ENCODE assay signal across 8 mouse cellular contexts in the genomic region with DNA sequence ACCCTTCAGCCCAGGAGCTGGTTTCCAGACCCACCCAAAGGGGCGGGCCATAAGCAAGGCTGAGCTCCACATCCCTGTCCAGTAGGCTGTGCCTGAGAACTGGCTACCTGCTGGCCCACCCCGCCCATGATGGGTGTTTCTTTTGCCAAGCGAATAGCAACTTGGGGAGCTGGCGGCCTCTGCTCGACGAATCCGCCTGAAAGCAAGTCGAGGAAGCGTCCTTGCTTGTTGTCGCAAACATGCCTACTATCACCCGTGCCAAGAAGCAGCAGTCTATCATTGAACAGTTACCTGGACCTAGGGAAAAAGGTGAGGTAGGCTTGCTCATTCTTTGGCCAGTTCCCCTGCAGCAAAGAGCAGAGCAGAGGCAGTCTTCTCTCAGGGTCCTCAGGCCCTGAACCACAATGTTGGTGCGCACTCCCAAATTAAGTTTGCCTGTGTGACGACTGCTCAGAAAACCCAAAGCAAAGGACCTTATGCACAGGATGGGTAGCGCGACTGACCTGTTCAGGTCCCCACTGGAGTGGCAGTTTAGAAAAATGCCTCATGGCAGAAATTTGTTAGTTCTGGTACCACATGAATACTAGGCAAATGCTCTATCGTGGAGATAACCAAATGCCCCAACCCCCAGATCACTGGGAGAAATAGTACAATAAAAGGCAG. TPM values are rescaled to one million over a fixed set of nuclear protein-coding genes. Genes with fewer than 3 reads are reported as not detected.
A peak's percentile ranks its signal among the peaks of the same experiment; 100 is the strongest.
DNase-seq lines count a peak whose midpoint lies in the region; ATAC-seq and TF ChIP-seq lines count a peak whose summit lies in the region.

A gene (plus strand): TSS at position 181 of the 663 bp plus-strand sequence.
A gene (minus strand): TSS at position 606 of the 663 bp plus-strand sequence.

- no peaks in the 10 kb centered on the region for H3K36me3 ChIP-seq in embryonic facial prominence, embryonic 12.5 days
- H3K36me3 ChIP-seq in intestine, postnatal 0 days (ENCODE audit: control insufficient read depth, insufficient read depth): no peaks in the 10 kb centered on the region
- no peaks in the 10 kb centered on the region for H3K36me3 ChIP-seq in limb, embryonic 14.5 days (ENCODE audit: control insufficient read depth, insufficient read depth, low read length)
- no peaks in the 10 kb centered on the region for H3K36me3 ChIP-seq in midbrain, embryonic 14.5 days (ENCODE audit: control insufficient read depth, insufficient read depth, low read length)

- peak within 1 kb of the TSS; percentile 58 for H3K4me3 ChIP-seq in embryonic facial prominence, embryonic 12.5 days
- H3K4me3 ChIP-seq in intestine, postnatal 0 days (ENCODE audit: low read depth, low read length): peak within 1 kb of the TSS; percentile 51
- peak within 1 kb of the TSS; percentile 58 for H3K4me3 ChIP-seq in limb, embryonic 14.5 days (replicated peaks; ENCODE audit: low read length)
- H3K4me3 ChIP-seq in midbrain, embryonic 14.5 days (replicated peaks; ENCODE audit: low read depth, low read length): peak within 1 kb of the TSS; percentile 51

- peak; percentile 22; the same call in 1 of the 2 replicates for TF ChIP-seq CTCF in intestine, postnatal 0 days (IDR thresholded peaks at IDR 0.05; ENCODE audit: low read depth)

- TF ChIP-seq POLR2A in limb, embryonic 14.5 days (IDR thresholded peaks at IDR 0.05; ENCODE audit: borderline replicate concordance, extremely low read depth, insufficient read depth, insufficient read length): no peak

- H3K27ac ChIP-seq in embryonic facial prominence, embryonic 12.5 days: peak within 1 kb of the TSS; percentile 82
- peak within 1 kb of the TSS; percentile 86 for H3K27ac ChIP-seq in intestine, postnatal 0 days (ENCODE audit: low read depth, low read length)
- H3K27ac ChIP-seq in limb, embryonic 14.5 days (replicated peaks; ENCODE audit: low read depth, low read length): peak within 1 kb of the TSS; percentile 75
- H3K27ac ChIP-seq in midbrain, embryonic 14.5 days (replicated peaks; ENCODE audit: low read depth, low read length): peak within 1 kb of the TSS; percentile 84

- no peaks in the 10 kb centered on the region for H3K9me3 ChIP-seq in embryonic facial prominence, embryonic 12.5 days
- H3K9me3 ChIP-seq in intestine, postnatal 0 days (ENCODE audit: control insufficient read depth): no peaks in the 10 kb centered on the region
- no peaks in the 10 kb centered on the region for H3K9me3 ChIP-seq in limb, embryonic 14.5 days (ENCODE audit: control insufficient read depth, low read length)
- H3K9me3 ChIP-seq in midbrain, embryonic 14.5 days (ENCODE audit: control insufficient read depth, low read length): no peaks in the 10 kb centered on the region

- DNase-seq in 416B (ENCODE audit: low read depth): peak; percentile 93
- DNase-seq in adrenal gland, postnatal 14 days: peak; percentile 89
- DNase-seq in heart, adult 11 months: peak; percentile 99
- DNase-seq in limb, embryonic 14.5 days (ENCODE audit: low spot score): peak; percentile 85
- DNase-seq in midbrain, embryonic 14.5 days: peak; percentile 47
- DNase-seq in spleen, postnatal 10 days (ENCODE audit: low spot score in 2 of 2): peak; percentile 62 to 82

- ATAC-seq in embryonic facial prominence, embryonic 12.5 days (ENCODE audit: insufficient number of reproducible peaks, insufficient read depth, low FRiP score, low TSS enrichment): peak; percentile 94
- ATAC-seq in intestine, postnatal 0 days: peak; percentile 94
- ATAC-seq in limb, embryonic 14.5 days (ENCODE audit: low FRiP score, low read depth): peak; percentile 90
- ATAC-seq in midbrain, embryonic 14.5 days (ENCODE audit: low FRiP score, low TSS enrichment): peak; percentile 47; the same call in 1 of the 2 replicates

- no peaks in the 10 kb centered on the region for H3K4me1 ChIP-seq in embryonic facial prominence, embryonic 12.5 days
- no peaks in the 10 kb centered on the region for H3K4me1 ChIP-seq in intestine, postnatal 0 days (replicated peaks; ENCODE audit: control insufficient read depth, insufficient read depth, low read length)
- H3K4me1 ChIP-seq in limb, embryonic 14.5 days (ENCODE audit: control insufficient read depth, insufficient read depth, low read length): 0 out of 2 replicates have a peak, but pooled peaks cover 4% of the 10 kb centered on the region
- peaks cover 6% of the 10 kb centered on the region; the same call in 1 of the 2 replicates for H3K4me1 ChIP-seq in midbrain, embryonic 14.5 days (ENCODE audit: control insufficient read depth, insufficient read depth, low read length)

- H3K4me2 ChIP-seq in embryonic facial prominence, embryonic 12.5 days (replicated peaks): peak within 1 kb of the TSS; percentile 66
- H3K4me2 ChIP-seq in intestine, postnatal 0 days (replicated peaks; ENCODE audit: low read depth): peak within 1 kb of the TSS; percentile 70
- peak within 1 kb of the TSS; percentile 64 for H3K4me2 ChIP-seq in limb, embryonic 14.5 days (replicated peaks; ENCODE audit: low read depth, low read length, severe bottlenecking)
- peak within 1 kb of the TSS; percentile 68 for H3K4me2 ChIP-seq in midbrain, embryonic 14.5 days (ENCODE audit: low read length)

- H3K27me3 ChIP-seq in embryonic facial prominence, embryonic 12.5 days: no peaks in the 10 kb centered on the region
- no peaks in the 10 kb centered on the region for H3K27me3 ChIP-seq in intestine, postnatal 0 days (replicated peaks; ENCODE audit: control insufficient read depth, insufficient read depth, low read length)
- no peaks in the 10 kb centered on the region for H3K27me3 ChIP-seq in limb, embryonic 14.5 days (ENCODE audit: control insufficient read depth, insufficient read depth, low read length)
- no peaks in the 10 kb centered on the region for H3K27me3 ChIP-seq in midbrain, embryonic 14.5 days (ENCODE audit: control insufficient read depth, insufficient read depth, low read length)

- 25% methylated on average over 16 of the region's 16 CpGs for WGBS in embryonic facial prominence, embryonic 12.5 days
- WGBS in intestine, postnatal 0 days: 25% methylated on average over 16 of the region's 16 CpGs
- WGBS in limb, embryonic 14.5 days: 19% methylated on average over 16 of the region's 16 CpGs
- 20% methylated on average over 16 of the region's 16 CpGs for WGBS in midbrain, embryonic 14.5 days

- peak within 1 kb of the TSS; percentile 67 for H3K9ac ChIP-seq in embryonic facial prominence, embryonic 12.5 days
- H3K9ac ChIP-seq in intestine, postnatal 0 days (ENCODE audit: low read depth, low read length): peak within 1 kb of the TSS; percentile 65
- H3K9ac ChIP-seq in limb, embryonic 14.5 days (ENCODE audit: low read depth, low read length, severe bottlenecking): peak within 1 kb of the TSS; percentile 71
- H3K9ac ChIP-seq in midbrain, embryonic 14.5 days (replicated peaks; ENCODE audit: low read length): peak within 1 kb of the TSS; percentile 62

RNA-seq across cellular contexts. Expression of the first gene that starts in this region (rescaled TPM):
- 61.6 and 72.0 TPM in 2 replicates for total RNA-seq in adrenal gland, postnatal 14 days (2021)
- 84.4 and 85.7 TPM in 2 replicates for polyA plus RNA-seq in embryonic facial prominence, embryonic 12.5 days (2016; fragmentation: Nextera tagmentation; extraction: Ambion mirVana)
- 64.0 and 64.8 TPM in 2 replicates for polyA plus RNA-seq in intestine, postnatal 0 days (2015; fragmentation: Nextera tagmentation; extraction: Ambion mirVana)
- polyA plus RNA-seq in limb, embryonic 14.5 days (2012; rRNA removed): 99.7 and 116 TPM in 2 replicates
- 64.0 and 70.6 TPM in 2 replicates for polyA plus RNA-seq in limb, embryonic 14.5 days (2014; fragmentation: Nextera tagmentation; extraction: Ambion mirVana)
- polyA plus RNA-seq in midbrain, embryonic 14.5 days (2014; fragmentation: Nextera tagmentation; extraction: Ambion mirVana): 64.9 and 76.8 TPM in 2 replicates

RNA-seq across cellular contexts. Expression of the second gene that starts in this region (rescaled TPM):
- total RNA-seq in adrenal gland, postnatal 14 days (2021): 9.0 and 12.7 TPM in 2 replicates
- 9.1 and 9.6 TPM in 2 replicates for polyA plus RNA-seq in embryonic facial prominence, embryonic 12.5 days (2016; fragmentation: Nextera tagmentation; extraction: Ambion mirVana)
- polyA plus RNA-seq in intestine, postnatal 0 days (2015; fragmentation: Nextera tagmentation; extraction: Ambion mirVana): 24.7 and 26.2 TPM in 2 replicates
- polyA plus RNA-seq in limb, embryonic 14.5 days (2012; rRNA removed): 20.2 and 24.3 TPM in 2 replicates
- polyA plus RNA-seq in limb, embryonic 14.5 days (2014; fragmentation: Nextera tagmentation; extraction: Ambion mirVana): 12.8 and 14.4 TPM in 2 replicates
- 1.8 and 3.8 TPM in 2 replicates for polyA plus RNA-seq in midbrain, embryonic 14.5 days (2014; fragmentation: Nextera tagmentation; extraction: Ambion mirVana)

Comparison
In these comparisons a context has a peak if more than half of its experiments do, and no peak if none do; other contexts are left out.
1. Peak in every context shown above with its lines: DNase-seq, ATAC-seq, H3K4me3 ChIP-seq and H3K27ac ChIP-seq.
2. DNase-seq: peak in every context shown above with its lines; median percentile 99 in heart, adult 11 months; 93 in 416B; 89 in adrenal gland, postnatal 14 days; 85 in limb, embryonic 14.5 days; 72 in spleen, postnatal 10 days; 47 in midbrain, embryonic 14.5 days.